Mouse (Mus musculus): ENCODE measurements around the gene Cd59b.
A peak's percentile ranks its signal among the peaks of the same experiment; 100 is the strongest.

Cd59b gene

DNA sequence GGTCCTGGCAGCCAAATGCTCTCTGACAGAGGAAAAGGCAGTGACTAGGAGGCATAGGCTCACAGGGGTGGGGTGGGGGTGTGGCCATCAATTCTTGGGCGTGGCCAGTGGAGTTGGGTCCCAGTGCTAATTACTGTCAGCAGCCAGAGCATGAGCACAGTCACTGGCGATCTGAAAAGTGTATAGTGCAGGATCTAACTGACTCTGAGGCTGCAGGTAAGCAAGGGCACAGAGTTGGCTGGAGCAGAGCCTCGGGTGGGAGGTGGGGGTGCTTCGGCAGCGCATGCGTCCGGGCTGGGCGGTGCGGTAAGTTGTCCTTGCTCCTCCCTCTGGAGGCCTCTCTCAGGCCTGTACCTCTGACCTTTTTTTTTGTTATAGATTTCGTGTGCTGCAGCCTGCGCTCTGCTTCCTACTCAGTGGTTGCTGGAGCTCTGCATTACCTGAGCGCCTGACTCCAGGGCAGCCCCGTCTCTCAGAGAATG is at the start of gene Cd59b:
Gene Cd59b, plus strand, starts transcription at position 146 of the 482 bp plus-strand sequence.
- peak; percentile 20 for DNase-seq (ENCODE audit: low read depth, low spot score)

GRCm38 (mm10) chr2:104023096-104023495 is 46.6 kb upstream of the Cd59b start:
- DNase-seq (ENCODE audit: low read depth, low spot score), result no peak

DNA sequence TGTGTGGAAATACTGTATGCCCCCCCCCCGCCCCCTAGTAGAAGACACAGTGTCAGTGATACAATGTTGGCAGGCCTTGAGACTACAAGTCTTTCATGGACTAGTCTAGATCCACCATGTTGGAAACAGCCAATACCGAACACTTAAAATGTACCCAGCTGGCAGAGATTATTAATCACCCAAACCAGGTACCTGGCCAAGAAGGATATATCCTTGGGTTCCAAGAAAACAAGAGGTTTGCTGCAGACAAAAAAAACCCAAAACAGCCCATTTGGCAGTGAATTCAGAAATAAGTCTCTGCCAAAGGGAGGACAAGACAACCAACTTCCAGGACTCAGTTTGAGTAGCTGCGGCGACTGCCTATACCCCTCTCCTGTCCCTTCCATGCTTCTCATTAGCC is 45.0 kb upstream of the Cd59b start:
- no peak for DNase-seq (ENCODE audit: low read depth, low spot score)

- DNase-seq (ENCODE audit: low read depth, low spot score), result peak; percentile 80
Measured at GRCm38 (mm10) chr2:104027458-104028138, 42.1 kb upstream of the Cd59b start, which contains the start of gene Fbxo3. TSS of gene Fbxo3 (plus strand) at chr2:104027721.

DNA sequence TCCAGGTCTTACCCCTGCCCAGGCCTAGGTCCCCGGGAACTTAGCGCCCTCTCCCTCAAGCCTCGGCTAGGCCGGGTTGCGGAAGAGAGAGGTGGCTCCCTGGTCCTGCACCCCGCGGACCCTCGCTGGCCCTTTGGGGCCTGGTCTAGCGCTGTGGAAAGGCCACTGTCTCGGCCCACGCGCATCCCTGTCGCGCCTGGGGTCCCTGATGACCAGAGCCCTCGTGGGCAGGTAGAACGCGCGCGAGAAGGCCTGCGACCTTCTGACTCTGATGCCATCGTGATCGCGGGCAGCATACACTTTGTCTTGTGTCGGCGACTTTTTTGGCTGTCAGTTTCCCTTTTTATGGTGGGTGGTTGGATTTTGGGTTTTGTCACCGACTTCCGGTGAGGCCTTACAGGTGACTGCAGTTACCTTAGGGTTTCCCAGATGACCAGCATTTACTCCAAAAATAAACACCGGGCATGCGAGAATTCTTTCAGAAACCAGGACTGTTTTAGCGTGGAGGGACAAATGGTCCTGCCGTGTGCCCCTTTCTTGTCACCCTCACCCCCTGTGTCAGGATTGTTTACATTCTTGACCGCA is 41.4 kb upstream of the Cd59b start, which contains the start of gene 4931422A03Rik:
Gene 4931422A03Rik, minus strand, starts transcription at position 223 of the 585 bp plus-strand sequence.
- peak; percentile 31 for DNase-seq (ENCODE audit: low read depth, low spot score)

- DNase-seq (ENCODE audit: low read depth, low spot score), result no peak
Measured at GRCm38 (mm10) chr2:104029074-104029473, 40.6 kb upstream of the Cd59b start.

DNA sequence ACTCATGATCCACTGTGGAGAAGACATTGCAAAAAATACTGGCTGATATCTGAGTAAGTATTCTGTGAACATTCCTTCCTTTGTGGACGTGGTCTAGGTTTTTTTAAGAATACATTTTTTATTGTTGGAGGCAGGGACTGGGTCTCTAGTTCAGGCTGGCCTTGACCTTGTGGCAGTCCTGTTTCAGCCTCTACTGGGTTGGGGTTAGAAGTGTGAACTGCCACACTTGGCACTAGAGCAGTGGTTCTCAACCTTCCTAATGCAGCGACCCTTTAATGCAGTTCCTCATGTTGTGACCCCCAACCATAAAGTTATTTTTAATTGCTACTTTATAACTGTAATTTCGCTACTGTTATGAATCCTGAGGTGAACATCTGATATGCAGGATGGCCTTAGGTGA is 39.3 kb upstream of the Cd59b start:
- no peak for DNase-seq (ENCODE audit: low read depth, low spot score)

GRCm38 (mm10) chr2:104032056-104032455 is 37.6 kb upstream of the Cd59b start:
- DNase-seq (ENCODE audit: low read depth, low spot score), result no peak

GRCm38 (mm10) chr2:104034832-104035472 is 34.7 kb upstream of the Cd59b start:
- peak; percentile 92 for DNase-seq (ENCODE audit: low read depth, low spot score)

DNA sequence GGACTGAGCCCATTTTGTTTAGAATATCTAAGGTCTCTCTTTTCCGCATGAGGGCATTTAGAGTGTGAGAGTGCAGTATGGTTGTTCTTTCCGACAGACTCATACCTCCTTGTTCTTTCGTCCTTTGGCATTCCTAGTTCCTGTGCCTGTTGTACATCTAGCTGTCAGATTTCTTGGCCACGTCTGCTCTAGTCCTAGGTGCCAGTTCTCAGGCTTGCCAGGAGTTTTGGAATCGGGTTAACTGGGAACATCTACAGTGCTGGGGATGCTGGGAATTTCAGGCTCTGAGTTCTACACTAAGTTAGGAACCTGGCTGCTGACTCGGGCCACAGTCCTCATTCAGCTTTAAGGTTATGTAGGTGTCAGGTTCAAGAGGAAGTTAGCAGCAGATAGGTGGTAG is 34.1 kb upstream of the Cd59b start:
- DNase-seq (ENCODE audit: low read depth, low spot score), result no peak

GRCm38 (mm10) chr2:104036316-104036715 is 33.3 kb upstream of the Cd59b start:
- no peak for DNase-seq (ENCODE audit: low read depth, low spot score)

- no peak for DNase-seq (ENCODE audit: low read depth, low spot score)
Measured at GRCm38 (mm10) chr2:104038236-104038635, 31.4 kb upstream of the Cd59b start.

GRCm38 (mm10) chr2:104041632-104042031 is 28.0 kb upstream of the Cd59b start:
- peak; percentile 88 for DNase-seq (ENCODE audit: low read depth, low spot score)

- no peak for DNase-seq (ENCODE audit: low read depth, low spot score)
Measured at GRCm38 (mm10) chr2:104042766-104043165, 26.9 kb upstream of the Cd59b start.

GRCm38 (mm10) chr2:104043624-104044478 is 25.8 kb upstream of the Cd59b start:
- DNase-seq (ENCODE audit: low read depth, low spot score), result no peak

DNA sequence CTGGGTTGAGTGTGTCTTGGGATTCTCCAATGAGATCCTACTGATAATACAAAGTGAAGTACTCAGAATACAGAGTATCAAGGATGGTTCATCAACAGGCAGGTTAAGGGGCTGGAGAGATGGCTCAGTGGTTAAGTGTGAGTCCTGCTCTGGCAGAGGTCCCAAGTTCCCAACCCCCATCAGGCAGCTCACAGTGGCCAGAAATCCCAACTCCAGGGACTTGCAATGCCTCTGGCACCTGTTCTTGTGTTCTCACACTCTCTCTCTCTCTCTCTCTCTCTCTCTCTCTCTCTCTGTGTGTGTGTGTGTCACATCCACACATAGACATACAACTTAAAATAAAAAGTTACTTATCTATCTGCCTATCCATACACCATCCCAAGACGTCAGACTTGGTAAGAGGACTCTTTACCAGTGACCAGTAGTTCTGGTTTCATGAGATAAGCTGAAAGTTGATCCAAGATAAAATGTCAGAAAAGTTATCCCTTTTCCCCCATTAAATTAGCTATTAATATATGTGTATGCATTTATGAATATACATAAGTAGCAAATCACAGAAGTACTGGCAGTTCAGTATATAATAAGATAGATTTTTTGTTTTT is 25.1 kb upstream of the Cd59b start:
- no peak for DNase-seq (ENCODE audit: low read depth, low spot score)

DNA sequence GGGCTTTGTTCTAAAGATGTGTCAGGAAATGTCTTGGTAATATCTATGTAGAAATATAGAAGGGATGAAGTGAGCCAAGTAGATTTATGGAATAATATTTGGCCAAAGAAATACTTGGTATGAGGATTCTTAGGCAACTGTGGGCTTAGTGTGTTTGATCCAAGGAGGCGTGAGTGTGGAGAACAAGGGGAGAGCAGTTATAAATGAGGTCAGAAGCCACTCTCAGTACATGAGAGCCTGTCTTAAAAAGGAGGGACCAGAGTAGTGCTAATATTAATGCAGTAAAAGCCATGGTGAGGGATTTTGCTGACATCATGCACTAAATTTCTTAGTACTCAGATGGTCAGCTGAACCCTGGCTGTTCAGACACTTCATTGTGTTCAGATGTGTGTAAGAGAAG is 11.3 kb upstream of the Cd59b start:
- no peak for DNase-seq (ENCODE audit: low read depth, low spot score)

DNA sequence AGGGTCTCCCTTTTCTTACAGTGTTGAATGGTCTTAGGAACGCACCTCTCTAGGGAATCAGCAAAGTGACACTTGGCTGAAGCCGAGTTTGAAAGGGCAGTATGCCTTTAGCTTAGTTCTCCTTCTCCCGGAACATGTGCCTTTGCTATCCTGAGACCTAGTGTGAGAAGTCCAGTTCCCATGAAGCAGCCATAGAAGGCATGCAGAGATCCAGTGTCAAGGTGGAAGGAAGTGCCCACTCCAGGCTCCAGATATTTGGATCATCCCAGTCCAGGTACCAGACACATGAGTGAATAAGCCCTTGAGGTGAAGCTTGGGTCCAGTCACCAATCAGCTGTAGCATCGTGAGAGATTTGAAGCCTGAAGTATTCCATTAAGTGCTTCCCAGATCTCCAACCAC is 10.7 kb upstream of the Cd59b start:
- DNase-seq (ENCODE audit: low read depth, low spot score), result no peak

DNA sequence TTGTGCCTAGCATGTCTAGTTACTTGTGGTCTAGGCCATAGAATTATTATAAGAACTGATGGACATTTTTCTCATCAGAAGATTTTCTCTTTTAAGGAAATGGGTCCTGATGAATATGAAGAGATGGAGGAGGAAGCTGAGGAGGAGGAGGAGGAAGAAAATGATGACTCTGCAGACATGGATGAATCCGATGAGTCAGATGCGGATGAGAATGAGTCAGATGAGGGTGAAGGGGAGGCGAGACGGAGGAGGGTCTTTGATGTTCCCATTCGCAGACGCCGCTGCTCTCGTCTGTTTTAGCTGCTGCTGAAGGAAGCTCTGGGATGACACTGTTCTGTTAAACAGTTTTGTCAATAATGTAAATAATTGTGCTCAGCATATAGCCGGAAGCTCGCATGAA is 9.9 kb upstream of the Cd59b start:
- no peak for DNase-seq (ENCODE audit: low read depth, low spot score)

DNA sequence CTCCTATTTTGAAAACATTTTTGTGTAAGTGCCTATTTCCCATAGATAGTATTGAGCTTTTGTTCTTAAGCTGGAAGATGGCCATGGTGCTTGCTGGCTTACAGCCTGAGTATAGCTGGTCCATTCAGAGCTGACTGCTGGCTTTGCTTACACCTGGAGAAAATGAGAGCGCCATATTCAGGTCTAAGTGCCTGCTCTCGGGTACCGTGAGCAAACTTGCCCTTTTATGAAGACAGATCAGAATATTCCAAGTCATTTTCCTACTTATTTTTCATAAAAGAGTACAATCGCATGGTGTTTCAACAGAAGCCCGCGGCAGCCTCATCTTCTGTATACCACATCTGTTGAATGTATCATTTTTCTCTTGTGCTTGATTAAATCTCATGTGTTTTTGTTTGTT is 8.7 kb upstream of the Cd59b start:
- no peak for DNase-seq (ENCODE audit: low read depth, low spot score)

- no peak for DNase-seq (ENCODE audit: low read depth, low spot score)
Measured at GRCm38 (mm10) chr2:104062665-104063064, 7.0 kb upstream of the Cd59b start.
